Mouse (Mus musculus): ENCODE data around the gene Tmem252.

DNA sequence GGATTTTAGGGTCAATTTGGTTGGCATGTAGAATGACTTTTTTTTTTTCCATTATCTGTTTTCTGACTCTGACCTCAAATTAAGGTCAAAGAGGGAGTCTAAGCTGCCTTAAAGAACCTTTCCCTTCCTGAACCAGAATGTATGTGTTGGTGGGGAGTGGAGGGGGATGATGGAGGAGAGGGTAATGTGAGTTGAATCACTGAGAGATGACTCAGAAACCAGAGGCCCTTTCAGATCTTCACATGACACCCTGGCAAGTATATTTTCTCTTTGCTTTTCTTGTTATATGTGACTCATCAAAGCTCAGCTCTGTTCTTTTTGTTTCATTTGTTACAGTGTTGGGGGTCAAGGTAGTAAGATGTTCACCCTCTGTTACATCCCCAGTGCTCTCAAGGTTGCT lies 46.6 kb downstream of the Tmem252 start:
- TF ChIP-seq CTCF (IDR thresholded peaks at IDR 0.05; ENCODE audit: insufficient read depth, low read length) = no peak
- no peak for TF ChIP-seq POLR2A (IDR thresholded peaks at IDR 0.05; ENCODE audit: borderline replicate concordance, extremely low read depth, low read depth, low read length)
